Mouse (Mus musculus) forebrain, embryonic 16.5 days (tissue): Measurements from ENCODE around the gene Col4a1. TPM values are rescaled to one million over a fixed set of nuclear protein-coding genes. Genes with fewer than 3 reads are reported as not detected.

ENCODE experiments used
- ATAC-seq: fragments of 200-750 bp; cut with Nextera tagmentation; 2 replicates; pipeline ENCODE4 v1.8.0; 2017; ENCODE audit warnings: mild to moderate bottlenecking, moderate library complexity
- H3K27ac ChIP-seq: fragments of 300-500 bp; sonication (generic); 2 replicates; pipeline ENCODE4 v1.5.1; 2014; ENCODE audit warnings: low read length, control low read depth
- H3K27me3 ChIP-seq: fragments of 300-500 bp; sonication (generic); replicated peaks from 2 replicates; pipeline ENCODE4 v1.6.1; 2014; ENCODE audit warnings: low read length; ENCODE audit not compliant: control insufficient read depth, insufficient read depth
- H3K36me3 ChIP-seq: fragments of 300-500 bp; sonication (generic); 2 replicates; pipeline ENCODE4 v1.6.1; 2014; ENCODE audit not compliant: control insufficient read depth, insufficient read depth
- H3K4me1 ChIP-seq: fragments of 300-500 bp; sonication (generic); replicated peaks from 2 replicates; pipeline ENCODE4 v1.6.1; 2014; ENCODE audit warnings: low read length; ENCODE audit not compliant: control insufficient read depth, insufficient read depth
- H3K4me2 ChIP-seq: fragments of 300-500 bp; sonication (generic); 2 replicates; pipeline ENCODE4 v1.6.1; 2014; ENCODE audit warnings: mild to moderate bottlenecking, low read length, control low read depth
- H3K4me3 ChIP-seq: fragments of 300-500 bp; sonication (generic); replicated peaks from 2 replicates; pipeline ENCODE4 v1.5.1; 2014; ENCODE audit warnings: mild to moderate bottlenecking, low read length, control low read depth
- H3K9ac ChIP-seq: fragments of 300-500 bp; sonication (generic); replicated peaks from 2 replicates; pipeline ENCODE4 v1.6.1; 2014; ENCODE audit warnings: low read depth, low read length, control low read depth
- H3K9me3 ChIP-seq: fragments of 300-500 bp; sonication (generic); 2 replicates; pipeline ENCODE4 v1.6.1; 2016; ENCODE audit warnings: low read length; ENCODE audit not compliant: control insufficient read depth
- WGBS: fragments of 180-500 bp; shearing (Covaris S2); extraction: QIAGEN DNeasy Blood & Tissue Kit; methylation state at CpG from one replicate; pipeline ENCODE4 v1.1.7; 2014; 5-methylcytosine and 5-hydroxymethylcytosine counted together
- polyA plus RNA-seq: library from polyadenylated mRNA; unstranded; fragments of >200 nt; fragmentation: Nextera tagmentation; extraction: Ambion mirVana; gene quantifications from 2 replicates; pipeline ENCODE4 v1.2.1, GENCODE M21; 2015

Col4a1 gene
- polyA plus RNA-seq, 1 experiment from 2014 or later: 69.0 TPM

- H3K27ac ChIP-seq: no peak overlapping the region
- no peak for ATAC-seq
- H3K4me2 ChIP-seq: no peak overlapping the region
Measured at GRCm38 (mm10) chr8:11206509-11206908, 106.1 kb downstream of the Col4a1 start.

GRCm38 (mm10) chr8:11205532-11205931, 107.1 kb downstream of the Col4a1 start:
- Histone ChIP-seq H3K27ac (no peak overlapping the region), H3K4me1 (no peaks in the 10 kb centered on the region), H3K36me3 (no peaks in the 10 kb centered on the region), H3K4me2 (no peak overlapping the region), H3K9ac (no peak overlapping the region), H3K27me3 (no peaks in the 10 kb centered on the region), H3K9me3 (no peaks in the 10 kb centered on the region), H3K4me3 (no peak overlapping the region)
- WGBS: 91% methylated on average over 9 of the region's 9 CpGs
- ATAC-seq: no peak

More at GRCm38 (mm10) chr8:11206509-11206908, 106.1 kb downstream of the Col4a1 start:
- no peaks in the 10 kb centered on the region for H3K36me3 ChIP-seq
- no peak overlapping the region for H3K4me3 ChIP-seq
- no peaks in the 10 kb centered on the region for H3K27me3 ChIP-seq
- H3K9me3 ChIP-seq: no peaks in the 10 kb centered on the region
- H3K4me1 ChIP-seq: no peaks in the 10 kb centered on the region
- 82% methylated on average over 8 of the region's 8 CpGs for WGBS
- no peak overlapping the region for H3K9ac ChIP-seq

DNA sequence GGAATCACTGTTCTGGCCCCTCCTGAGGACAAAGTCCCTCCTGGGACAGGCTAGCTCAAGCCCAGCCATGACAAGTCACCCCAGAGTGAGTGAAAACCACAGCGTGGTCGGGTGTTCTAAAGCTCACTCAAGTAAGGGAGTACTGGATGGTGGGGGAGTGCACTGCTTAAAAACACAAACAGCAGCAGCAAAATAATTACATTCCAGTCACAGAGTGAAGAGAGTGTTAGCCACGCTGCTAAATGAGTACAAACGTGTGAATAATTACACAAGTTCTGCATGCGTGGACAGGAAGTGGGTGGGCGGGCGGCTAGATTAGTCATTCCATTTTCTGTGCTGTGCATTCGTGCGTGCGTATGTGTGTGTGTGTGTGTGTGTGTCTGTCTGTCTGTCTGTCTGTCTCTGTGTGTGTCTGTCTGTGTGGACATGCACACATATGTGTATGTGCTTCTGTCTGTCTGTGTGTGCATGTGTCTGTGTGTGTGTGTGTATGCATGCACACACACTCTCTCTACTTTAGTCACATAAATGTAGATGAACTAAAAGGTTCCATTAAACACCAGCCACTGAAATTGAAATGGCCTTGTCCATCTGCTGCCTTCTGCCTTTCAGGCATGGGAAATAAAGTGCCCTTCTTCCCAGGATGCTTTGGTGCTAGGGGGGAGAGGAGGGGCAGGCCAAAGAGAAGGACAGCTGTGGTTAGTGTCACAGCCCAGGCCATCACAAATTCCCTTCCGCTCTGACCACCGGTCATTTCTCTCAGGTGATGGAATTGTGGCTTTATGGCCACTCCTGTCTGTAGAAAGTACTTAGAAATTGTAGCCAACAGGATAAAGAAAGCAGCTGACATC, 109.1 kb downstream of the Col4a1 start:
- no peaks in the 10 kb centered on the region for H3K4me1 ChIP-seq
- 67% methylated on average over 12 of the region's 12 CpGs for WGBS
- no peak overlapping the region for H3K4me2 ChIP-seq
- no peak overlapping the region for H3K27ac ChIP-seq
- H3K9ac ChIP-seq: no peak overlapping the region
- no peaks in the 10 kb centered on the region for H3K9me3 ChIP-seq
- H3K36me3 ChIP-seq: 0 out of 2 replicates have a peak, but pooled peaks cover 2% of the 10 kb centered on the region
- ATAC-seq: peak; percentile 63
- H3K27me3 ChIP-seq: no peaks in the 10 kb centered on the region
- H3K4me3 ChIP-seq: no peak overlapping the region

GRCm38 (mm10) chr8:11198650-11199049, 114.0 kb downstream of the Col4a1 start:
- Histone ChIP-seq H3K4me2 (no peak overlapping the region), H3K4me3 (no peak overlapping the region), H3K9ac (no peak overlapping the region), H3K36me3 (0 out of 2 replicates have a peak, but pooled peaks cover 2% of the 10 kb centered on the region), H3K9me3 (no peaks in the 10 kb centered on the region), H3K27me3 (no peaks in the 10 kb centered on the region), H3K27ac (no peak overlapping the region), H3K4me1 (no peaks in the 10 kb centered on the region)
- WGBS: 66% methylated on average over 7 of the region's 7 CpGs
- ATAC-seq: no peak

GRCm38 (mm10) chr8:11197988-11198387, 114.6 kb downstream of the Col4a1 start:
- Histone ChIP-seq H3K9me3 (no peaks in the 10 kb centered on the region), H3K9ac (no peak overlapping the region), H3K36me3 (0 out of 2 replicates have a peak, but pooled peaks cover 2% of the 10 kb centered on the region), H3K4me1 (no peaks in the 10 kb centered on the region), H3K4me2 (no peak overlapping the region), H3K27me3 (no peaks in the 10 kb centered on the region), H3K27ac (no peak overlapping the region), H3K4me3 (no peak overlapping the region)
- WGBS: 76% methylated on average over 3 of the region's 3 CpGs
- no peak for ATAC-seq

GRCm38 (mm10) chr8:11197261-11197660, 115.4 kb downstream of the Col4a1 start:
- no peak overlapping the region for H3K4me3 ChIP-seq
- peaks cover 2% of the 10 kb centered on the region; the same call in 1 of the 2 replicates for H3K4me1 ChIP-seq
- WGBS: 87% methylated on average over 11 of the region's 11 CpGs
- H3K27ac ChIP-seq: no peak overlapping the region
- H3K36me3 ChIP-seq: 0 out of 2 replicates have a peak, but pooled peaks cover 2% of the 10 kb centered on the region
- no peaks in the 10 kb centered on the region for H3K9me3 ChIP-seq
- no peaks in the 10 kb centered on the region for H3K27me3 ChIP-seq
- no peak overlapping the region for H3K9ac ChIP-seq
- no peak overlapping the region for H3K4me2 ChIP-seq
- ATAC-seq: no peak

DNA sequence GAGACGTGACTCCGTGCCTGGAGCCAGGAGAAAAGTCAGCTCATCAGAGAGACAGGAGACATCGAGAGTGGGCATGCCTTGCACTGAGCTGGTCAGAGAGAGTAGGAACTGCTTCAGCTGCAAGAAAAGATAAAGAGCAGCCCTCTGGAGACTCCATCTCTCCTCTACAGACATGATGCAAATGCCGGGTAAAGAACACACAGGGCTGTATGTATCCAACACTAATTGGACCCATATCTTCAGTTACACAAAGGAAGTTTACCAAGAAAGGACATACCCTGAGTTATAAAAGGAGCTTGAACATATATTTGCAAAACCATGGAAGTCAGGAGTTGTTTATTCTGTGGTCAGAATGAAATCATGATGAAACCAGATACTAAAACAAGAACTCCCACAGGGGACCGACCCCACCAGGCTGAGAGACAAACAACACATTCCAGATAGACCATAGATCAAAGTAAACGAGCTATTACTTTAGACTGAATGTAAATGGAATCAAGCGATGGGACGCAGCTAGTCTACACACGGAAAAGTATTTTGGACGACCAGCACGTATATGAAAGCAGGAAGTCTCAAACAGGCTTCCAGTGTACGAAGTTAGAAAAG, 119.8 kb downstream of the Col4a1 start:
- peaks cover 11% of the 10 kb centered on the region for H3K4me1 ChIP-seq
- no peak for ATAC-seq
- H3K27me3 ChIP-seq: no peaks in the 10 kb centered on the region
- no peak overlapping the region for H3K4me2 ChIP-seq
- WGBS: 50% methylated on average over 12 of the region's 12 CpGs
- H3K9me3 ChIP-seq: no peaks in the 10 kb centered on the region
- no peak overlapping the region for H3K4me3 ChIP-seq
- H3K27ac ChIP-seq: peak overlapping the region; percentile 72
- H3K9ac ChIP-seq: no peak overlapping the region
- no peaks in the 10 kb centered on the region for H3K36me3 ChIP-seq

GRCm38 (mm10) chr8:11187581-11188271, 124.9 kb downstream of the Col4a1 start:
- no peak overlapping the region for H3K27ac ChIP-seq
- peak; percentile 78 for ATAC-seq
- peak overlapping the region; percentile 97 for H3K4me2 ChIP-seq
- no peaks in the 10 kb centered on the region for H3K36me3 ChIP-seq
- H3K4me1 ChIP-seq: peaks cover 17% of the 10 kb centered on the region
- no peaks in the 10 kb centered on the region for H3K9me3 ChIP-seq
- peak overlapping the region; percentile 44 for H3K4me3 ChIP-seq
- no peaks in the 10 kb centered on the region for H3K27me3 ChIP-seq
- H3K9ac ChIP-seq: peak overlapping the region; percentile 43
- under 1% methylated on average over 46 of the region's 46 CpGs for WGBS

DNA sequence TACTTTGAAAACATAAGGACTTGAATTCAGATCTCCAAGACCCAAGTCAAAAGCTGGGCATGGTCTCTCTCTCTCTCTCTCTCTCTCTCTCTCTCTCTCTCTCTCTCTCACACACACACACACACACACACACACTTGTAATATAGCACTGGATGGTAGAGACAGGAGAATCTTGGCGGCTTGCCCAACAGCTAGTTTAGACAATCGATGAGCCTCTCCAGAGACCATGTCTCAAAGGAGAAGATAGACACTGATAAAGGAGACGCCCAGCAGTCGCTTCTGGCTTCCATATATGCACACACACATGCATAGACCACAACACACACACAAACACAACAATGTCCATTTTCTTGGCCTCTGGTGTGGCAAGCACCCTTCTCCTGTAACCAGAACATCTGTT, 126.2 kb downstream of the Col4a1 start:
- Histone ChIP-seq H3K4me2 (no peak overlapping the region), H3K4me1 (peaks cover 13% of the 10 kb centered on the region), H3K4me3 (no peak overlapping the region), H3K9me3 (no peaks in the 10 kb centered on the region), H3K36me3 (no peaks in the 10 kb centered on the region), H3K9ac (no peak overlapping the region), H3K27me3 (no peaks in the 10 kb centered on the region), H3K27ac (no peak overlapping the region)
- WGBS: 68% methylated on average over 4 of the region's 4 CpGs
- ATAC-seq: no peak
